Mouse (Mus musculus) retina, postnatal 1 day (tissue): Measurements from ENCODE around the gene Cnot4.

Experiments used
- DNase-seq: peaks from one replicate; pipeline ENCODE4 v3.0.0-alpha.2; 2012

Gene Cnot4

DNA sequence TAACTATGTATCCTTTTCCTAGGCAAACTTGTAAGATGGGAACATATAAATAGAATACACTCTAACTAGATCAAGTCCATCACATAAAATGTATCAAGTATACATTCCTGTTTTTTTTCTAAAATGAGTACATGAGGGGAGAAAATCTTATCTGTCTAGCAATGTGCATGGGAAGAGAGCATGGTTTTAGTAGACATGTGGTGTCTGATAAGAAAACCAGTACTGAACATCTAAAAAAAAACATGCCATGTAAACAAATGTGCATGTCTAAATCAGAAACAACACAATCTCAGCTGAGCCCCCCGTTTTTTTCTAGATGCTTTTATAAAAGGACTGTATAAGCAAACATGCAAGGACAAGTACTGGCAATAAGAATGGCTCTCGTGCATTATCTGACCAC is 100.8 kb downstream of the Cnot4 start:
- DNase-seq: no peak

DNA sequence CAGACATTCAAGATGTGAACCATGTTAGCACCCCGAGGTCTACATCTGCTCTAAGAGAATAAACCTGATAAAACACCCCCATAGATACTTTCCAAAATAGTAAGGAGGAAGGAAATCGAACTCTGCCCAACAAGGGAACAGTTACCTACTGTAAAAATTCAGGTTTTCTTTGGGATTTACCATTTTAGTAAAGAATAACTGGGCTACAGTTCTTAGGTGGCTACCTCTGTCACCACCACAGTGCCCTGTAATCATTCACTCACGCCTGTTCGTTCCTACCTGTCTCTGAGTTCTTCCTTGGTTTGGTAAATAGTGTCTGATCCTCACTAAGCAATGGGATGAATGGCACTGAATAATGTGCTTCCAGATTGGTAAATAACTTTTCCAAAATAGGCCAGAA is 102.7 kb downstream of the Cnot4 start:
- DNase-seq: no peak

DNA sequence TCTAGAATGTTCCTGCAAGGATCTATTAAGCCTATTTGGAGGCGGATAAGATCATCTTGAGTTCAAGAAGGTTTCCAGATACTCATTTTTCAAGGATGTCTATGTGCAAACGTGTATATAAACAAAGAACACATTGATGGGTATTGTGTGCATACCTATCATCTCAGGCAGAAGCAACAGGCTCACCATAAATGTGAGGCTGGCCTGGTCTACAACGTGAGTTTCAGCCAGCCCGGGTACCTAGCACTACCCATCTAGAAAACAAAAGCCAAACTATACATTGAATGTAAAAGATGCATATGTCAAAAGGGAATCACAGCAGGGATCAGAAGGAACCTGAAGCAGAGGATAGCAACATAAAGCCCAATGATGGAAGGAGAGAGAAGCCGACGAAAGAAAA is 103.3 kb downstream of the Cnot4 start:
- DNase-seq: no peak

DNA sequence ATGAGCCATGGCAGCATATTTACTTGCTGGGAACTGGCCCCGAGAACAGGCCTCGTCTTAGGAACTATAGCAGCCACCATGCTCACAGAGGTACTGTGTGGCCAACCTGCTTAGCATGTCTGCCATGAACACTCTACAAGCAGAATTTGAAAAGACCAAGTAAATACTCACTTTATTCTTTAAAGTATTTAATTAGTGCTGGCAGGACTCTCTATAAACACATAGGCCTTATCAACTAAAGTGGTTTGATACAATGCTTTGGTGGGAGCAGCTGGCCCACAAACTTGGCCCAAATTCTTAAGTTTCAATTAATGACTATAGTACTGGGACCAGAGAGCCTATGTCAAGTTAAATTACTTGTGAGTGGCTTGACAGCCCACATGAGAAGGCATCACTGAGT is 105.5 kb downstream of the Cnot4 start:
- DNase-seq: peak; percentile 84

DNA sequence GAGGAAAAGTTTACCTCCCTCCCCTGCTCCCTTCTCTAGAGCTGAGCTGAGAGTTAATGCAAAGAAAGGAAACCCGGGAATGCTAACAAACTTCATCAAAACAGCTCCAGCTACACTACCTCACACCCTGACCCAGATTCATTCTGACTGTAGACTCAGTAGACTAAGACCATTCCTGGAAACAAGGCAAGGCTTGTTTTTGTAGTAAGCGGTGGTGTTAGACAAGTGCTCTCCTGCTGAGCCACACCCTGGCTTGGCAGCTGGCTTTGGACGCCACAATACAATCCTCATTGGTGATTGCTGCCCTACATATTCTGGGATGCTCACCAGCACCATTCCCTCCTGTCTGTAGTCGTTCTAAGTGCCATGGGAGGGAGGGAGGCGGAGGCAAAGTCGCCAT is 106.3 kb downstream of the Cnot4 start:
- DNase-seq: peak; percentile 91

DNA sequence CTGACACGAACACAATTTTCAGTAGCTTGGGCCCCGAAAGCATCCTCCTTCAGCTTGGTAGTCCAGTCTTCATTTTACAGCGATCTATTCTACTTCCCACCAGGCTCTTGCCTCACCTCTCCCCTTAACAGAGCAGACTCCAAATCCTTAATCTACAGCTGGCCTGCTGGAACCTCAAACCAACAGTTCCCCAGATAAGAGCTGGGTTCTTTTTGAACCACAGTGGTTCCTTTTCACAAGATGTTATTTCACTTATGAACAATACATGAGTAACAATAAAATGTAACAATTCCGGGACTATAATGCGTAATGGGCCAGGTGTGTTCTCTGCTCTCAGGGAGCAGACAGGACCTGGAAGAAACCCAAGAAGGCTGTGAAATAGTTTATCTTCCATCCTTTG is 116.9 kb downstream of the Cnot4 start:
- no peak for DNase-seq

DNA sequence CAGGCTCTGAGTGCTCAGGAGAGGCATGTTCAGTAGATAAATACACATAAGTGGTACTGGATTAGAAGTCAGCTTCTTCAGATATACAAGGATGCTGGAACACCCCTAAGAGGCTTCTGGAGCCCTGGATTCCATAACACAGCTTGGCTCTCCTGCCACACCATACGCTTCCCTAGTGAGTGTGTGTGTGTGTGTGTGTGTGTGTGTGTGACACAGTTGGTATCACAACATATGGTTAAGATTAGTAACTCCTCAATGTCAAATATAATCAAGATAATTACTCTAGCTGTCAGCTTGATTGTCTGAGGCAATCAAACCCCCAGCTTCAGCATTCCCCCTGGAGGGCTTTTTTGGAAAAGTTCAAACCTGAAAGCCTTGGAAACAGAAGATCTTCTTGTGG is 121.6 kb downstream of the Cnot4 start:
- DNase-seq: peak; percentile 62

DNA sequence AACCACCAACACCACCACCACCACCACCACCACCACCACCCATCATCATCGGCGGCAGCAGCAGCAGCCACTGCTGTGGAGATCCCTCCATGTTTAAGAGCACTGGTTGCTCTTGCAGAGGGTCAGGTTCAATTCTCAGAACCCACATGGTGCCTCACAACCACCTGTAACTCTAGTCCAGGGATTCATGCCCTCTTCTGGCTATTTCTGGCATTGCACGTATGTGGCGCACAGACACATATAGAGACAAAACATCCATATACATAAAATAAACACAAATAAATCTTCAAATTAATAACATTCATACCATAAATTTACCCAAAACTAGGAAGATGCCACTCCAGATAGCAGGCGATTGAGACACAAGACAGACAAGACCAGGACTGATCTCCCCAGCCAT is 122.8 kb downstream of the Cnot4 start:
- no peak for DNase-seq

DNA sequence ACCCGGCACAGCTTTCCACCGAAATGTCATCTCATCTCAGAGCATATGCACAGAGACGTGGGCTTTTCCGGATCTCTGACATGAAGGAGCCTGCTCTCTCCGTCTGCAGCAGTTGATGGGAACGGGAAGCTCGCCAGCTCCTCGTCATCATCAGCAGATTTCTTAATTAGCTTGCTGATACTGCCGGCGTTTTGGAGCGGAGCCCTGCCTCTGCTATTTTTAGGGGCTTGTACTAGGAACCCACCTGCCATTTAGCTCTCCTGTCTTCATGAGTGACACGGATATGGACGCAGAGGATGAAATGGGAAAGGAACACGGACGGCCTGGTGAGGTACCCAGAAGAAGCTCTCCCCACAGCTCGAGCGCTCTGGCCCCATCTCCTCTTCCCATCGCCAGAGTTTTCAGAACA is 131.3 kb downstream of the Cnot4 start:
- no peak for DNase-seq

DNA sequence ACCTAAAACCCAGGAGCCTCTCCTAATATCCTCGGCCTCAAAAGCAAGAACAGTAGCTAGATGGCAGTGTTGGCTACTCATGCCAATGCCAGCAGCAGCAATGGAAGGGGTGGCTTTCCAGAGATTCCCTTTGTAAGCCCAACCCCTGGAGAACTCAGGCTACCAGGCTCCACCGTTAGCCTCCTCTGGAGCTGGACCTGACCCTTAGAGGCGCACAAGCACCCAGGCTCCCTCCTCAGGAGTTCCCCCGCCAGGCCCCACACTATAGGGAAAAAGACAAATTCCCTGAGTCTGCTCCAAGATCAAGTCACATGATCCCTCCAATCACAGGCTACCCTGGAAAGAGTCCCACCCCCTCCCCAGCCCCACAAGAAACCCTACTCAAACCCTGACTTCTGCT is 134.4 kb downstream of the Cnot4 start:
- DNase-seq: peak; percentile 78

DNA sequence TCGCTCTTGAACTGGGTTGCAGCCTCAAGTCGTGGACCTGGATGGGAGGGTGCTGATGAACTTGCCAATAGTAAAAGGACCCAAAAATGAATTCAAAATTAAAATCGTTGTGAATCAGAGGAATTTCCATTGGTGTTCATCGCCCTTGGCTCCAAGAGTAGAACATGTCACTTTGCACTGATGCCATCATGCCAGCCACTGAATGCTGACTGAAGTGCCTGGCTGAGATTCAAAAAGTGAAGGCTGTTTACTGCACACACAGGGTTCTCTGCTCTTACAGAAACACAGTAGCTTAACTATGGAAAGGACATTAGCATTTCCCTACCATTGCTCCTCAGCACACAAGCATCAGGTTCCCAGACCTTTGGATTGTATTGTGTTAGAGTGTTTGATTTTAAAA is 137.0 kb downstream of the Cnot4 start:
- DNase-seq: no peak

DNA sequence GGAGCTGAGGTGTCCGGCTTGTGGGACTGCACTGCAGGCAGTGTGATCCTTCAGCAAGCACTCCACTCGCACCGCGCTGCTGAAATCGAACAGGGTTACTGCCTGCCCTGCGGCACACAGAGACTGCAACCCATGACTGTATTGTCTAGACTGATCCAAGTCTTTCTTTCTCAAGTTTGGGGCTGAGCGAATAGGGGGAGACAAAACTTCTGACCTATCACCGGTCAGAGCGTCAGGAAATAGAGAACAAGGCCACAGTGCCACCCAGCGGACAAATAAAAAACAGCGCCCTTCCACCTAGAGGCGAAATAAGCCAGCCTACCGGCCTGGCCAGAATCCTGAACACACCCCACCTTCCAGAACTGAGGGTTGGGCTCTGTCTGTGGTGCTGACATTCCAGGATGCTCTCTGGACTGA is 138.3 kb downstream of the Cnot4 start:
- DNase-seq: peak; percentile 91

DNA sequence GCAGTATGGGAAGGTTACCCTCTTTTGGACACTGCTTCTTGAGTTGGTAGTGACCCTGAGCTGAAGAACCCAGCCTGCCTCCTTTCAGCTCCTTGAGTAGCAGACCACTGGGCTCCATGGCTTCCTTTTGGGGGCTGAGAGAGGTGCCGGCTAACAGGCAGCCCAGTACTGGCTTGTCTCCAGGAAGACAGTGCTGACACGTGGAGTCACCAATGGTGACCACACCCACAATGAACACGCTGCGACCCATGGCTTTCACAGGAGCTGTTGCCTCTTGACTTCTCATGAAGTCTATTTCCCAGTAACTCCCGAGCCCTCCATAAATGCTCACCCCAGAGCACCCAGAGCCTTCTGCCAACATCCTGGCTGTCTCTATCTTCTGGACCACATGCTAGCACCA is 138.8 kb downstream of the Cnot4 start:
- DNase-seq: no peak

DNA sequence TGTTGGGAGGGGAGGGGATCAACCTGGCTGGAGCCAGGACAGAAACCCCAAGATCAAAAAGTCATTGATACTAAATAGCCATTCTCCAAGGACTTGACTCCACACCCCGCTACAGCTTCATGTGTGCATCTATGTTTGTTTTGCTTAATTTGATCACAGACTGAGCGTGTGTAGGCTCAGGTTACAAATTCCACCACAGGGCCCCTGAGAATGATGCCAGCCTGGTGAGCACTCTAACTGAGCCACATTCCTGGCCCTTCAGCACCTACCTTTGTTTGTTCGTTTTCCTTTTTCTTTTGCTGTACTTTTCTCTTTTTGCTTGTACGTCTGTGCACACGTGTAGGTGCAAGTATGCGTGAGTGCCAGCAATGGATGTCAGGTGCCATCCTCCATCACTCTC is 144.3 kb downstream of the Cnot4 start:
- DNase-seq: no peak

DNA sequence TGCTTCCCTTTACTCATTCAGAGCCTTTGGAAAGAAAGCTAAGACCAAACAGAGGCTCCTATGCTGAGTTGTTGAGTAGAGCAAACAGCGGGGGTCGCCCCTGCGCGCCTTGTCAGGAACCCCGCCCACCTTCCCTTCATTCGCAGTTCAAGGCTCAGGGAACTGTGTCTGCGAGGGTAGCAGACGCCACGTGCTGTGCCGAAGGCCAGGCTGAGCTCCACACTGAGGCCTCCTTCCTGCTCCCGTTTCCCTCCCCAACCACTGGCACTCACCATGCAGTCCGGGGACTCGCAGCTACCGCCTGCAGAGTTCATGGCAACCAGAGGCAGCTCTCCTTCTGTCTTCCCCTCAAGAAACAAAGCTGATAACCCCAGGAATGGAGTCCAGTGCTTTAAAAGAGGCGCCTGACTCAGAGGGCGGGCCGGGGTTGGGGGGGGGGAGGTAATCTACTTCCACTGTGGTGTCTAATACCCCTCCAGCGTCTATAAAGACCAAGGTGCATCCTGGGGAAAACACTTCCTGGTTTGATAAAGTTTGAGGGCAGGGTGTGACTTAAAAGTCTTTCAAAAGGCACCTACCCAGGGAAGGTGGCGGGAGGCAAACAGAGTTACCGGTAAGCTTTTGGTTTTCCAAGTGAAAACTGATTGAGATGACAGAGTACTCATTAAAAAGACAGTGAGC is 145.3 kb downstream of the Cnot4 start, which contains the start of gene Slc23a4:
TSS of gene Slc23a4 (minus strand) at position 324 of the 681 bp plus-strand sequence.
- DNase-seq: peak; percentile 71

DNA sequence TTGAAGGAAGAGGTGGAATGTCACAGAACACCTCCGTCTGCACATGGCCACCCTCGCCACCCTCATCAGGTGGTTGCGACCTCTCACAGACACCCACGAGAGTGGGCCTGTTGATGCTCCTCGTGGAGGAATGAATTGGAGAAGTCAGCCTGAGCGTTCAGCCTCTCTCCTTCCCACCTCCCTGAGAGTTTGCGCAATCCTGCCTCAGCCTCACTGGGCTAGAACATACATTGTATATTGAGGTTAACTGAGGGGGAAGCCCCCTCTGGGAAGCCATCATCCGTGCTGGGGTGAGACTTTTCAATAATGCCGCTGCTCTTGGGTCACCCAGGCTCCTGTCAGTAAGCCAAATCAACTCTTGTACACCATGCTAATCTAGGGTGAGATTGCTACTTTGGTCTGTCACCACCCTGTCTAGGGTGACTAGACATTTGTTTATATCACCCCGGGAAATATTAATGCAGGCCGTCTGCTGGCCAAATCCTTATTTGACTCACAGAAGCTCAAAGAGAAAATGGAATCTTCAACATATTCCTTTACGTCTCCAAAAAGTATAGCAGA is 146.4 kb downstream of the Cnot4 start:
- DNase-seq: no peak

DNA sequence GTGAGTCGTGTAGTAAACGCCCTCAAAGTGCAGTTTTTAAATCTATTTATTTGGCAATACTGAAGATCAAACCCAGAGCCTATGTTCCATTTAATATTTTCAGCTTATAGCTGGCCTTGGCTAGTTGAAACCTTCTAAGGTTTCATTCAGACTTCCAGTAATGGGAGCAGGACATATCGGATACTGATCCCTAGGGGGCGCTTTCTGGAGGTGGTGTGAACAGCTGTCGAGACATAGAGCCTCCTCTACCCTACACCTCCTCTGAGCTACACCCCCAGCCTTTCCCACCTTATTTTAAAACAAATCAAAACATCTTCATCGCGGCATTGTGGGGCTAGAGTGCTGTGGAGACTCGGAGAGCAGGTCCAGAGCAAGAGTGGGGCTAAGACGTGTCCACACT is 152.9 kb downstream of the Cnot4 start:
- DNase-seq: no peak

DNA sequence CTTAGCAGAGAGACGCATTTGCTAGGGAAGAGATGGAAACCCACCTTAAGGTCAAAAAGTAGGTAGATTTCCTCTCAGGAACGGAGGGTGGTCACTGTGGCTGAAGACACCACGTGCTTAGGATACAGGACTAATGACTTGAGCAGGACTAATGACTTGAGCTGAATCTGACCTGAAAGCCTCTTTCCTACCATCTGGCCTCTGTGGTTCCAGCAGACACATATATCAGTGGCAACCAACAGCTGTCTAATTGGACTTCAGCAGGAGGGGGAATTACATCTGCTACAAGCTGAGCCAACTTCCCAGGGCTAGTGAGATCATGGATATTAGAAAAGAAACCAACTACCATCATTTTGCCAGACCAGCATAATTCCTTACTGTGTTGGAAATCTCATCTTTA is 154.2 kb downstream of the Cnot4 start:
- peak; percentile 84 for DNase-seq
